Mouse (Mus musculus) heart, embryonic 14.5 days (tissue): Measurements from ENCODE around the gene Tmem79. TPM values are rescaled to one million over a fixed set of nuclear protein-coding genes. Genes with fewer than 3 reads are reported as not detected.

Experiments used
- ATAC-seq: fragments of 200-750 bp; cut with Nextera tagmentation; 2 replicates; pipeline ENCODE4 v1.8.0; 2017; ENCODE audit warnings: low read depth, moderate TSS enrichment; ENCODE audit not compliant: insufficient number of reproducible peaks, insufficient read depth, low FRiP score
- H3K27ac ChIP-seq, 2 experiments: fragments of 200-500 bp in 1 of 2; fragments of 300-500 bp in 1 of 2; sonication (generic) in 1 of 2; replicated peaks in 1 of 2; 2 replicates each; pipeline ENCODE4 v1.5.1; 2012 to 2014; ENCODE audit warnings: low read depth in 2 of 2, low read length in 2 of 2, control low read depth in 1 of 2, mild to moderate bottlenecking in 1 of 2, mixed read lengths in 1 of 2; ENCODE audit not compliant: control insufficient read depth in 1 of 2, insufficient read depth in 1 of 2
- H3K27me3 ChIP-seq: fragments of 300-500 bp; sonication (generic); 2 replicates; pipeline ENCODE4 v1.6.1; 2014; ENCODE audit warnings: mild to moderate bottlenecking, low read length, control low read depth; ENCODE audit not compliant: control insufficient read depth, insufficient read depth
- H3K36me3 ChIP-seq: fragments of 300-500 bp; sonication (generic); 2 replicates; pipeline ENCODE4 v1.6.1; 2014; ENCODE audit warnings: mild to moderate bottlenecking, control low read depth, low read length, mixed read lengths; ENCODE audit not compliant: control insufficient read depth, insufficient read depth
- H3K4me1 ChIP-seq, 2 experiments: fragments of 200-500 bp in 1 of 2; fragments of 300-500 bp in 1 of 2; sonication (generic) in 1 of 2; 2 replicates each; pipeline ENCODE4 v1.6.1; 2012 to 2014; ENCODE audit warnings: low read length in 2 of 2, control low read depth in 1 of 2, mixed read lengths in 1 of 2; ENCODE audit not compliant: control insufficient read depth in 2 of 2, insufficient read depth in 2 of 2
- H3K4me2 ChIP-seq: fragments of 300-500 bp; sonication (generic); 2 replicates; pipeline ENCODE4 v1.6.1; 2014; ENCODE audit warnings: mild to moderate bottlenecking, low read length
- H3K4me3 ChIP-seq, 2 experiments: fragments of 200-500 bp in 1 of 2; fragments of 300-500 bp in 1 of 2; sonication (generic) in 1 of 2; 2 replicates each; pipeline ENCODE4 v1.5.1; 2012 to 2014; ENCODE audit warnings: low read length in 2 of 2, mild to moderate bottlenecking in 2 of 2, control low read depth in 1 of 2, low read depth in 1 of 2, moderate library complexity in 1 of 2; ENCODE audit not compliant: control insufficient read depth in 1 of 2, insufficient read depth in 1 of 2
- H3K9ac ChIP-seq: fragments of 300-500 bp; sonication (generic); 2 replicates; pipeline ENCODE4 v1.6.1; 2014; ENCODE audit warnings: mild to moderate bottlenecking, low read length
- H3K9me3 ChIP-seq: fragments of 300-500 bp; sonication (generic); 2 replicates; pipeline ENCODE4 v1.6.1; 2016; ENCODE audit warnings: low read length, control low read depth; ENCODE audit not compliant: control insufficient read depth
- WGBS: fragments of 180-500 bp; shearing (Covaris S2); extraction: QIAGEN DNeasy Blood & Tissue Kit; methylation state at CpG from one replicate; pipeline ENCODE4 v1.1.7; 2014; 5-methylcytosine and 5-hydroxymethylcytosine counted together
- polyA plus RNA-seq: library from polyadenylated mRNA; unstranded; fragments of >200 nt; fragmentation: Nextera tagmentation; extraction: Ambion mirVana; gene quantifications from 2 replicates; pipeline ENCODE4 v1.2.1, GENCODE M21; 2014

Tmem79 gene
- polyA plus RNA-seq, 1 experiment from 2014 or later, result 1.1 TPM

- Histone ChIP-seq H3K27me3 (peaks cover 17% of the 10 kb centered on the region), H3K9me3 (no peaks in the 10 kb centered on the region), H3K4me2 (0 out of 2 replicates have a peak overlapping the region, but pooled peaks have one; percentile 59), H3K9ac (no peak overlapping the region), H3K4me3 (no peak overlapping the region), H3K36me3 (peaks cover 44% of the 10 kb centered on the region), H3K4me1 (peaks cover 15 to 22% of the 10 kb centered on the region in 2 experiments), H3K27ac (peak overlapping the region in 1 of 2 experiments; percentile 62; a peak in 2 of 4 replicates)
- WGBS, result 25% methylated on average over 4 of the region's 4 CpGs
- no peak for ATAC-seq
These were observed 27.8 kb upstream of the Tmem79 start for GRCm38 (mm10) chr3:88363700-88364099.

GRCm38 (mm10) chr3:88361612-88362313 is 25.8 kb upstream of the Tmem79 start:
- 74% methylated on average over 2 of the region's 2 CpGs for WGBS
- H3K4me3 ChIP-seq, result no peak overlapping the region
- H3K4me1 ChIP-seq, result peaks cover 15 to 22% of the 10 kb centered on the region in 2 experiments
- H3K27ac ChIP-seq, result no peak overlapping the region
- H3K9ac ChIP-seq, result no peak overlapping the region
- H3K27me3 ChIP-seq, result peaks cover 17% of the 10 kb centered on the region
- no peaks in the 10 kb centered on the region for H3K9me3 ChIP-seq
- H3K4me2 ChIP-seq, result no peak overlapping the region
- no peak for ATAC-seq
- H3K36me3 ChIP-seq, result peaks cover 64% of the 10 kb centered on the region

- Histone ChIP-seq H3K9me3 (no peaks in the 10 kb centered on the region), H3K4me2 (no peak overlapping the region), H3K27ac (no peak overlapping the region), H3K4me1 (peaks cover 15 to 22% of the 10 kb centered on the region in 2 experiments), H3K27me3 (peaks cover 15% of the 10 kb centered on the region), H3K9ac (no peak overlapping the region), H3K4me3 (no peak overlapping the region), H3K36me3 (peaks cover 70% of the 10 kb centered on the region)
- WGBS, result 64% methylated on average over 6 of the region's 6 CpGs
- ATAC-seq, result no peak
These were observed 25.1 kb upstream of the Tmem79 start for GRCm38 (mm10) chr3:88361096-88361495.

- no peak for ATAC-seq
- Histone ChIP-seq H3K9ac (no peak overlapping the region), H3K36me3 (peaks cover 82% of the 10 kb centered on the region), H3K27ac (peak overlapping the region; percentile 28 to 41; a peak in 2 of 4 replicates), H3K4me3 (no peak overlapping the region), H3K4me1 (peaks cover 15 to 22% of the 10 kb centered on the region in 2 experiments), H3K9me3 (no peaks in the 10 kb centered on the region), H3K27me3 (0 out of 2 replicates have a peak, but pooled peaks cover 4% of the 10 kb centered on the region), H3K4me2 (no peak overlapping the region)
- WGBS, result 66% methylated on average over 3 of the region's 3 CpGs
These were observed 24.0 kb upstream of the Tmem79 start for GRCm38 (mm10) chr3:88359989-88360388.

- WGBS, result 43% methylated on average over 5 of the region's 5 CpGs
- H3K4me2 ChIP-seq, result no peak overlapping the region
- no peak overlapping the region for H3K4me3 ChIP-seq
- 0 out of 2 replicates have a peak, but pooled peaks cover 1% of the 10 kb centered on the region for H3K27me3 ChIP-seq
- ATAC-seq, result no peak
- H3K27ac ChIP-seq, result peak overlapping the region; percentile 28 to 41; a peak in 2 of 4 replicates
- H3K9me3 ChIP-seq, result no peaks in the 10 kb centered on the region
- H3K9ac ChIP-seq, result no peak overlapping the region
- peaks cover 86% of the 10 kb centered on the region for H3K36me3 ChIP-seq
- peaks cover 11 to 18% of the 10 kb centered on the region in 2 experiments for H3K4me1 ChIP-seq
These were observed 23.6 kb upstream of the Tmem79 start for GRCm38 (mm10) chr3:88359584-88359983.

GRCm38 (mm10) chr3:88354396-88355165 is 18.6 kb upstream of the Tmem79 start:
- H3K36me3 ChIP-seq, result peaks cover 100% of the 10 kb centered on the region
- no peaks in the 10 kb centered on the region for H3K9me3 ChIP-seq
- H3K4me2 ChIP-seq, result no peak overlapping the region
- H3K4me1 ChIP-seq, result peaks cover 2 to 5% of the 10 kb centered on the region in 2 experiments; a peak in 1 of 4 replicates
- H3K27ac ChIP-seq, result no peak overlapping the region
- H3K27me3 ChIP-seq, result no peaks in the 10 kb centered on the region
- no peak overlapping the region for H3K4me3 ChIP-seq
- H3K9ac ChIP-seq, result no peak overlapping the region
- 89% methylated on average over 8 of the region's 8 CpGs for WGBS
- no peak for ATAC-seq

GRCm38 (mm10) chr3:88352907-88353306 is 17.0 kb upstream of the Tmem79 start:
- peaks cover 100% of the 10 kb centered on the region for H3K36me3 ChIP-seq
- H3K9me3 ChIP-seq, result no peaks in the 10 kb centered on the region
- H3K4me1 ChIP-seq, result no peaks in the 10 kb centered on the region
- H3K4me2 ChIP-seq, result no peak overlapping the region
- 91% methylated on average over 9 of the region's 9 CpGs for WGBS
- H3K27me3 ChIP-seq, result no peaks in the 10 kb centered on the region
- no peak overlapping the region for H3K27ac ChIP-seq
- H3K4me3 ChIP-seq, result no peak overlapping the region
- no peak overlapping the region for H3K9ac ChIP-seq
- no peak for ATAC-seq
